Mouse (Mus musculus) ES-Bruce4 (cell line): ENCODE results near the gene Dmpk. TPM values are rescaled to one million over a fixed set of nuclear protein-coding genes. Genes with fewer than 3 reads are reported as not detected.

ENCODE experiments used
- H3K27ac ChIP-seq: 2 replicates; pipeline ENCODE4 v1.5.1; 2012; ENCODE audit warnings: low read length, inconsistent platforms; ENCODE audit not compliant: insufficient read depth
- H3K27me3 ChIP-seq: 2 replicates; pipeline ENCODE4 v1.6.1; 2012; ENCODE audit warnings: mild to moderate bottlenecking, low read length, inconsistent platforms; ENCODE audit not compliant: control insufficient read depth, poor library complexity, insufficient read depth, severe bottlenecking
- H3K36me3 ChIP-seq: 2 replicates; pipeline ENCODE4 v1.6.1; 2012; ENCODE audit warnings: inconsistent platforms, mild to moderate bottlenecking, low read length, moderate library complexity; ENCODE audit not compliant: control insufficient read depth, poor library complexity, insufficient read depth, severe bottlenecking
- H3K4me1 ChIP-seq: one replicate; pipeline ENCODE4 v1.8.1; 2011; ENCODE audit warnings: low read length; ENCODE audit not compliant: control insufficient read depth, insufficient read depth
- H3K4me3 ChIP-seq: 2 replicates; pipeline ENCODE4 v1.5.1; 2011; ENCODE audit warnings: low read depth, mild to moderate bottlenecking, low read length
- H3K9ac ChIP-seq: 2 replicates; pipeline ENCODE4 v1.6.1; 2012; ENCODE audit warnings: low read depth, mild to moderate bottlenecking, inconsistent platforms; ENCODE audit not compliant: poor library complexity, severe bottlenecking
- H3K9me3 ChIP-seq: replicated peaks from 2 replicates; pipeline ENCODE4 v1.6.1; 2012; ENCODE audit warnings: mild to moderate bottlenecking, low read length, inconsistent platforms; ENCODE audit not compliant: control insufficient read depth, poor library complexity, insufficient read depth, severe bottlenecking
- CTCF ChIP-seq: IDR thresholded peaks from one replicate; pipeline ENCODE4 v1.8.1; 2011; ENCODE audit warnings: low read depth, low read length
- EP300 ChIP-seq: IDR thresholded peaks from 2 replicates; pipeline ENCODE4 v1.6.1; 2011; ENCODE audit warnings: low read depth, low read length; ENCODE audit not compliant: insufficient read depth
- POLR2A ChIP-seq: IDR thresholded peaks from one replicate; pipeline ENCODE4 v1.8.1; 2011; ENCODE audit warnings: low read length; ENCODE audit not compliant: insufficient read depth
- polyA plus RNA-seq: library from polyadenylated mRNA; stranded (reverse); fragments of >200 nt; gene quantifications from 2 replicates; pipeline ENCODE4 v1.2.4, GENCODE M21; 2011; ENCODE audit warnings: low read depth; ENCODE audit not compliant: missing spikeins, insufficient read depth, insufficient read length

Gene Dmpk
- polyA plus RNA-seq, 1 experiment, result 19.5 TPM

- H3K9ac ChIP-seq, result no peak overlapping the region
- no peak overlapping the region for H3K27ac ChIP-seq
- H3K4me1 ChIP-seq, result no peaks in the 10 kb centered on the region
- H3K36me3 ChIP-seq, result peaks cover 27% of the 10 kb centered on the region
- no peak for TF ChIP-seq POLR2A
- no peak for TF ChIP-seq EP300
- no peak for TF ChIP-seq CTCF
- H3K4me3 ChIP-seq, result no peak overlapping the region
- no peaks in the 10 kb centered on the region for H3K9me3 ChIP-seq
- H3K27me3 ChIP-seq, result no peaks in the 10 kb centered on the region
Measured at GRCm38 (mm10) chr7:19051161-19051560, 32.5 kb upstream of the Dmpk start.

- peaks cover 24% of the 10 kb centered on the region for H3K36me3 ChIP-seq
- no peak overlapping the region for H3K4me3 ChIP-seq
- no peaks in the 10 kb centered on the region for H3K27me3 ChIP-seq
- H3K4me1 ChIP-seq, result no peaks in the 10 kb centered on the region
- H3K9me3 ChIP-seq, result no peaks in the 10 kb centered on the region
- TF ChIP-seq CTCF (no peak), EP300 (no peak), POLR2A (no peak)
- H3K27ac ChIP-seq, result no peak overlapping the region
- no peak overlapping the region for H3K9ac ChIP-seq
Measured at GRCm38 (mm10) chr7:19052345-19053135, 31.1 kb upstream of the Dmpk start.

- Histone ChIP-seq H3K36me3 (peaks cover 20% of the 10 kb centered on the region), H3K9me3 (no peaks in the 10 kb centered on the region), H3K27me3 (no peaks in the 10 kb centered on the region), H3K9ac (no peak overlapping the region), H3K27ac (no peak overlapping the region), H3K4me1 (no peaks in the 10 kb centered on the region), H3K4me3 (no peak overlapping the region)
- TF ChIP-seq EP300 (no peak), POLR2A (no peak), CTCF (no peak)
Measured at GRCm38 (mm10) chr7:19053136-19053532, 30.5 kb upstream of the Dmpk start.

GRCm38 (mm10) chr7:19054047-19054776, 29.4 kb upstream of the Dmpk start, which contains the start of gene Rsph6a:
Gene Rsph6a (plus strand): TSS chr7:19054690.
- peak; percentile 69 for TF ChIP-seq CTCF
- TF ChIP-seq POLR2A, result no peak
- H3K27me3 ChIP-seq, result no peaks in the 10 kb centered on the region
- H3K36me3 ChIP-seq, result peaks cover 13% of the 10 kb centered on the region; the same call in 1 of the 2 replicates
- H3K4me1 ChIP-seq, result no peaks in the 10 kb centered on the region
- H3K4me3 ChIP-seq, result no peak within 1 kb of the TSS
- H3K27ac ChIP-seq, result no peak within 1 kb of the TSS
- H3K9ac ChIP-seq, result 0 out of 2 replicates have a peak within 1 kb of the TSS, but pooled peaks have one; percentile 14
- no peaks in the 10 kb centered on the region for H3K9me3 ChIP-seq

- Histone ChIP-seq H3K27me3 (no peaks in the 10 kb centered on the region), H3K4me1 (no peaks in the 10 kb centered on the region), H3K27ac (no peak overlapping the region), H3K9me3 (no peaks in the 10 kb centered on the region), H3K9ac (no peak overlapping the region), H3K36me3 (peaks cover 8% of the 10 kb centered on the region; the same call in 1 of the 2 replicates), H3K4me3 (no peak overlapping the region)
- TF ChIP-seq POLR2A (no peak), EP300 (no peak), CTCF (no peak)
Measured at GRCm38 (mm10) chr7:19054777-19055076, 28.9 kb upstream of the Dmpk start.

GRCm38 (mm10) chr7:19055108-19055507, 28.5 kb upstream of the Dmpk start:
- H3K9me3 ChIP-seq, result no peaks in the 10 kb centered on the region
- no peak overlapping the region for H3K9ac ChIP-seq
- peaks cover 4% of the 10 kb centered on the region; the same call in 1 of the 2 replicates for H3K36me3 ChIP-seq
- H3K27me3 ChIP-seq, result no peaks in the 10 kb centered on the region
- H3K27ac ChIP-seq, result no peak overlapping the region
- H3K4me1 ChIP-seq, result no peaks in the 10 kb centered on the region
- no peak overlapping the region for H3K4me3 ChIP-seq
- no peak for TF ChIP-seq EP300
- TF ChIP-seq POLR2A, result no peak
- TF ChIP-seq CTCF, result no peak
